Mouse (Mus musculus): ENCODE data around the gene Mrs2. TPM values are rescaled to one million over a fixed set of nuclear protein-coding genes. Genes with fewer than 3 reads are reported as not detected.

The Mrs2 gene
- 10 to 100 TPM; 50.1 to 64.5 TPM for total RNA-seq (2021)
- long read RNA-seq, full-length matches to known transcripts: 10 of 17 reads
- long read RNA-seq, partial matches to known transcripts: 1 of 17 reads
- long read RNA-seq, other reads (novel, unspliced or antisense): 6 of 17 reads

DNA sequence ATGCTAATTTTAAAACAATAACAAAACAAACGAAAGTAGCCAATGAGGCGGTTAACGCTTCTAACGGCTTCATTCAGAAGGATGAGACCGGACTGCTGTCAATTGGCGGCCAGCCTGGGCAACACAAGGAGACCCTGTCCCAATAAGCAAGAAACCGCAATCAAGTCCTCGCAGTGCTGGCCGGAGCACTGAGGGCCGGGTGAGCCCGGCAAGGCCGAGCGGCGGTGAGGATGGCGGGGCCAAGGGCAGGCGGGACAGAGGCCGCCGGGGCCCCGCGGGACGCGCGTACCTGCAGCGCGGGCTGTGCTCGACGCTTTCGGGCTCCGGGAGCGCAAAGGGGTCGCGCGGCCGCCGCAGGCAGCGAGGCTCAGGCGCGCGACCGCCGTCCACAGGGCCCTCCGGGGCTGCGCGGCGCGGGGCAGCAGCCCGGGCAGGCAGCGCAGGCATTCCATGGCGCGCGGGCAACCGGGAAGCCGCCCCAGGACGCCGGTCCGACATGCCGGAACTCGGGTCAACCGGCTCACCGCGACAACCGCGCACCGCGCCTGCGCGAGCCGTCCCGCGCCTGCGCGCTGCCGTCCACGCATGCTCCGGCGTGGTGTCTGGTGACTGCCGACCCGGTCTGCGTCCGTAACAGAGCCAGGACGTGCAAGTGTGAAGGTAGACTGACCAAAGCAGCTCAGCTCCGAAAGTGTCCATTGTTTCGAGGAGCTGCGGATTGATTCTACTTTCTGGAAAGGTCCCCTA is at the start of gene Mrs2:
Gene Mrs2, minus strand, starts transcription at position 587 of the 747 bp plus-strand sequence.
- peak; percentile 81 to 90 for DNase-seq (ENCODE audit: low spot score in 2 of 2)

DNA sequence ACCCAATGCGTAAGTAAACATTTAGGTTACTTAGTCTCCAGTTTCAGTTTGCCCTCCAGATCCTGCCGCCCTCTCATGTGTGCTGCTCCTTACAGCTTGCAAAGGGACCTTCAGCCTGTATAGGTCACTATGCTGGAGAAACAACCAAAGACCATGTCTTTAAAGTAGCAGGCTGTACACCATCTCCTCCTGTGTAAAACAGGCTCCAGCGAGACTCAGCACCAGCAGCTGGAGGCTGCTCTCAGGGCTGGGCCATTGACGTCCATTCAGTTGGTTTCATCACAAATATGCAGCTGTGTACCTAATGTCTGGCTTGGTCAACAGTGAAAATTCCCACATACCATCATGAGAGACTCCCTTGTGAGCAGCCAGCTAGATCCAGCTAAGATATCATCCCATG is 49.6 kb upstream of the Mrs2 start:
- DNase-seq (ENCODE audit: low spot score in 2 of 2): no peak

DNA sequence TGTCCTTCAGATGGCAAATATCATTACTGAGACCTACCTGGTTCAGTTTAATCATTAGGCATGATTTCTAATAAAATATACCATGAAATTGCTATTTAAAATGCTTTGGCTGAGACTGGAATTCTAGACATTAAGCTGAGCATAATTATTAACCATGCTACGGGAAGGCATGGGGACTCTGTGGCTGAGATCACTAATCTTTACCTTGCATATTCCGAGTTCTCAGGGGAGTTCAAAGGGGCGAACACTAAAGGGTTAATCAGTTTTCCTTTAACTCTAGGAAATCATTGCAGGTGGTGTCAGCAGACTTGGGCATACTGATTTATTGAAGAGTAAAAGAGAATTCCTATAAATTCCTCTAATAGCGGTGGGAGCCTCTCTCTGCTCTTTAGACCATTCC is 47.0 kb upstream of the Mrs2 start:
- no peak for DNase-seq (ENCODE audit: low spot score in 2 of 2)

- no peak for DNase-seq (ENCODE audit: low spot score in 2 of 2)
Observed at GRCm38 (mm10) chr13:25066659-25067058, 46.5 kb upstream of the Mrs2 start.

- DNase-seq (ENCODE audit: low spot score in 2 of 2): peak; percentile 10 to 14
Observed at GRCm38 (mm10) chr13:25055873-25056667, 35.9 kb upstream of the Mrs2 start, which contains the start of gene Dcdc2a. Gene Dcdc2a (plus strand): TSS chr13:25056004.

- DNase-seq (ENCODE audit: low spot score in 2 of 2): peak; percentile 63 to 71
Observed at GRCm38 (mm10) chr13:25055111-25055554, 35.0 kb upstream of the Mrs2 start.

- DNase-seq (ENCODE audit: low spot score in 2 of 2): no peak
Observed at GRCm38 (mm10) chr13:25052671-25053070, 32.5 kb upstream of the Mrs2 start.

GRCm38 (mm10) chr13:25039488-25039887 is 19.3 kb upstream of the Mrs2 start:
- no peak for DNase-seq (ENCODE audit: low spot score in 2 of 2)

- no peak for DNase-seq (ENCODE audit: low spot score in 2 of 2)
Observed at GRCm38 (mm10) chr13:25027114-25027425, 6.9 kb upstream of the Mrs2 start.

- DNase-seq (ENCODE audit: low spot score in 2 of 2): no peak
Observed at GRCm38 (mm10) chr13:25026409-25027113, 6.4 kb upstream of the Mrs2 start.

- DNase-seq (ENCODE audit: low spot score in 2 of 2): peak; percentile 25 to 52
Observed at GRCm38 (mm10) chr13:25024655-25025054, 4.5 kb upstream of the Mrs2 start.

DNA sequence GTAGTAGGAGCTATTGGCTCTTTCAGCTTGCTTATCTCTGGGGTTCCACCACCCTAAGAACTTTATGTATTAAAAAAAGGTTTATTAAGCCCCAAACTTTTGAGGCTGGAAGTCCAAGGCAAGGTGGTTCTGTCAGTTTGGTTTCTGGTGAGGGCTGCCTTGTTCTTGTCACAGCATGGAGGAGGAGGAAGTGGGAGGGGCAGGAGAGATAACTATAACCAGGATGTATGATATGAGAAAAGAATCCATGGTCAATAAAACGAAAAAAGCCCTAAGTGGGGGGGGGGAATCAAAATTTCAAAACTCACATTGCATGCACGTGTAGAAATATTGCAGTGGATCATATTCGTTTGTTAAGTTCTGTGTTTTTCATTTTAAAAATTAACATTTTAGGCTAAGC is 3.0 kb upstream of the Mrs2 start:
- DNase-seq (ENCODE audit: low spot score in 2 of 2): no peak

DNA sequence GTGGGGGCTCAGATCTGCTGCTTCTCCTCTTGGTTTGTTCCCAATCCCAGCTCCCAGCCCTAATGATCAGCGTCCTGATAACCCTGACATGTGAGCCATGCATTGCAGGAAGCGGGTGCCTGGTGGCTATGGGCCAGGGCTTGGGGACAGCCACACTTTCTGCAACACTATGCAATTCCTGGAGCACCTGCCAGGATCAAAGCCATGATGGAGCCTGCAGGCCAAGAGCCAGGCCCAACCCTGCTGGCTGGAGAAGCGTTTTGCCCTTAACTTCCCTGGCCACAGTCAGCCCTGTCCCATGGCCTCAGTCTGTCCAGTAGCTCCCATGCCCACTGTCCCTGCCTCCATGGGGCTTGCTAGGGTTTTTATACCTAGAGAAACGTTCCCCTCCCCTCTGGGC is 2.2 kb upstream of the Mrs2 start:
- no peak for DNase-seq (ENCODE audit: low spot score in 2 of 2)

DNA sequence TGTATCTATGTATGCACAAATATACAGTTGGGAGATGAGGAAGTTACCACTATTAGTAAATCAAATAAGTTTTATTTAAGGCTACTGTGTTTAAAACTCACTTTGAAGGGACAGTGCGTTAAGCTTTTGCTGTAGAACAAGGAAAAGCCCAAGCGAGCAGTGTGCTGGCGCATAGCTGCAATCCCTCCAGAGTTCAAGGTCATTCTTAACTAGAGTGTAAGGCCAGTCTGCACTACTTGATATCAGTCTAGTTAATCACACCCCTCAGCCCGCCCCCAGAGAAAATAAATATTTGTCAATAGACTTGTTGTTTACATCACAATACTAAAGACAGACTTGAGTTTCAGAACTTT is 337 bp upstream of the Mrs2 start:
- no peak for DNase-seq (ENCODE audit: low spot score in 2 of 2)

DNA sequence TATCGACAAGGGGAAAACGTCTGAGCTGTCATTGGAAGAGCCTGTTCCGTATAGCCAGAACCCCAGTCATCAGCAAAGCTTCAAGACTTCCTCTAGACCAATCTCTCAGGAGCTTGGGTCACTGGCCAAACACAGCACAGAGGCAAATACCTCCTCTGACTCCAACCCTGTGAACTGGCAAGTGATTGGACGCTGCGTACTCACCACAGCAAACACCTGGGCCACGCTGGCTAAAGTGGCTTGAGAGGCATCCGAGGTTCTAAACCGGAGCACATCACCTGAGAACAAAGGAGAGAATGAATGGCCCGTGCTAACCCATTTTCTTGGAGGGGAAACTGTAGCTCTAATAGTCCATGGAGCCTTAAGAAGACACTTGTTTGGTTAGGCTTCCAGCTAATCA is 1.9 kb downstream of the Mrs2 start:
- no peak for DNase-seq (ENCODE audit: low spot score in 2 of 2)

- DNase-seq (ENCODE audit: low spot score in 2 of 2): peak; percentile 63 to 64
Observed at GRCm38 (mm10) chr13:25007115-25007514, 13.1 kb downstream of the Mrs2 start.

- no peak for DNase-seq (ENCODE audit: low spot score in 2 of 2)
Observed at GRCm38 (mm10) chr13:25002965-25003364, 17.2 kb downstream of the Mrs2 start.

- no peak for DNase-seq (ENCODE audit: low spot score in 2 of 2)
Observed at GRCm38 (mm10) chr13:24999538-24999937, 20.6 kb downstream of the Mrs2 start.

DNA sequence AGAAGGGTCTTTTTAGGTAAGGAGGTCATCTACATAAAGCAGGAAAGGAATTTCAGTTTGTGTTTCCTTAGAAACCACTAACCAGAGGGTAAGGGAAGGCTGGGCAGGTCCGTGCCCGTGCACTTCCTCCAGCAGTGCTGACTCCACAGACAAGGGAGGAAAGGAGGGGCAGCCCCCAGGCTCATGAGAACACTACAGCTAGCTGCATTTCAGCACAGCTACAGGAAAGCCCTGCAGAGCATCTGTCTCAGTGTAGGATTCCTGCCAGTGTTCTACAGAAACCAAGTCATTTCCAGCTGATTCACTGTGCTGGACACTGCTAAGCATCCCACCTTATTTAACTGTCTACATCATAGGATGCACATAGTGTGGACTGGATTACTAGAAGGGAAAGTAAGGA is 27.0 kb downstream of the Mrs2 start:
- DNase-seq (ENCODE audit: low spot score in 2 of 2): no peak

GRCm38 (mm10) chr13:24989006-24989405 is 31.2 kb downstream of the Mrs2 start:
- DNase-seq (ENCODE audit: low spot score in 2 of 2): no peak

GRCm38 (mm10) chr13:24988391-24988790 is 31.8 kb downstream of the Mrs2 start:
- DNase-seq (ENCODE audit: low spot score in 2 of 2): peak; percentile 72 to 79

GRCm38 (mm10) chr13:24985435-24985834 is 34.7 kb downstream of the Mrs2 start:
- peak in 1 of 2 experiments; percentile 49 for DNase-seq (ENCODE audit: low spot score in 2 of 2)
